ENCODE assay signal across 7 mouse cellular contexts in the genomic region with DNA sequence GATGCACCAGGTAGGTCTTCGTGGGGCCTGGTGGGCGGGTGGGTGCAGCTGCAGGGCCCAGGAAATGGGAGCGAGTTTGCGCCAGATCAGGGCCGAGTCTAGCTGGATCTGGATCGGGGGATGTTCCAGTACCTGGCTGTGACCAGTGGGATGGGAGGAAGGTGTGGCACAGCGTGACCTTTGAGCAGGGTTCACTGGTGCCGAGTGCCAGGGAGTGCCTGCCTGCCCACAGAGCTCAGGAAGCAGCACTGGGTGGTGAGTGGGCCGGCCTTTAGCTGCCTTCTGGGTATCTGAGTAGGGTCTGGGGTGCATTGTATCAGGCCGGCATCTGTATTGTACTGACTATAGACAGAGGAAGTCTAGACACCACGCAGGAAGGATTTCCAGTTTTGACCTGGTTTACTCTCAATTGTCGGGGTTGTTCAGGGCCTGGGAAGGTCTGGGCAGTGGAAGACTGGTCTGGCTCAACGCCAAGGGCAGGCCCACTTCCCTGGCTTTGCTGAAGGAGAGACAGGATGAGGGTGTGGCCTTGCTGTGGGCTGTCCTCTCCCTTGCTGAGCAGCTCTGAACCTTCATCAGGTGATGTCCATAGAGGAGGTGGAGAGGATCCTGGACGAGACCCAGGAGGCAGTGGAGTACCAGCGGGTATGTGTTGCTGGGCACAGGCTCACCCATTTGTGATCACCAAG. TPM values are rescaled to one million over a fixed set of nuclear protein-coding genes. Genes with fewer than 3 reads are reported as not detected.
DNase-seq lines count a peak whose midpoint lies in the region; ATAC-seq and TF ChIP-seq lines count a peak whose summit lies in the region.

No protein-coding gene starts in this region.

- H3K79me2 ChIP-seq in liver, adult 2 months (ENCODE audit: control insufficient read depth, insufficient read depth, low read length): no peaks in the 10 kb centered on the region

- peak; percentile 72 for DNase-seq in adrenal gland, adult 2 months
- DNase-seq in heart, postnatal 0 days (ENCODE audit: low spot score): peak; percentile 67
- peak; percentile 61 for DNase-seq in liver, adult 2 months (ENCODE audit: extremely low read depth, low read depth, low spot score)
- no peak for DNase-seq in cerebellum, postnatal 4 days (ENCODE audit: low spot score in 2 of 2)
- no peak for DNase-seq in layer of hippocampus, postnatal 36 days
- no peak for DNase-seq in cerebellum, postnatal 25 days

- H3K4me3 ChIP-seq in E14TG2a.4 (replicated peaks; ENCODE audit: low read length): peak overlapping the region; percentile 99
- no peak overlapping the region for H3K4me3 ChIP-seq in heart, postnatal 0 days (ENCODE audit: low read depth, low read length)
- H3K4me3 ChIP-seq in liver, adult 2 months (ENCODE audit: insufficient read depth, low read depth, low read length): no peak overlapping the region; the same call in 1 of the 2 replicates

- no peaks in the 10 kb centered on the region for H3K9me3 ChIP-seq in E14TG2a.4 (ENCODE audit: low read length)
- H3K9me3 ChIP-seq in heart, postnatal 0 days (replicated peaks; ENCODE audit: control insufficient read depth, low read length): no peaks in the 10 kb centered on the region

- peak overlapping the region; percentile 22; the same call in 1 of the 2 replicates for H3K4me2 ChIP-seq in heart, postnatal 0 days (ENCODE audit: low read depth, low read length)

- peaks cover 65% of the 10 kb centered on the region for H3K4me1 ChIP-seq in E14TG2a.4 (replicated peaks; ENCODE audit: low read depth, low read length)
- H3K4me1 ChIP-seq in heart, postnatal 0 days (ENCODE audit: control insufficient read depth, insufficient read depth): peaks cover 26% of the 10 kb centered on the region
- peaks cover 19% of the 10 kb centered on the region; the same call in 1 of the 2 replicates for H3K4me1 ChIP-seq in liver, adult 2 months (ENCODE audit: control insufficient read depth, insufficient read depth, low read length)

- WGBS in heart, postnatal 0 days: 65% methylated on average over 15 of the region's 15 CpGs
- WGBS in liver, adult 2 months: 33% methylated on average over 15 of the region's 15 CpGs

- TF ChIP-seq CTCF in E14TG2a.4 (conservative IDR thresholded peaks at IDR 0.05; ENCODE audit: low read length): no peak
- TF ChIP-seq CTCF in heart, postnatal 0 days (IDR thresholded peaks at IDR 0.05; ENCODE audit: low read depth): no peak
- TF ChIP-seq CTCF in liver, adult 2 months (IDR thresholded peaks at IDR 0.05; ENCODE audit: low read depth, low read length): no peak

- peaks cover 52% of the 10 kb centered on the region for H3K36me3 ChIP-seq in E14TG2a.4 (ENCODE audit: insufficient read depth, low read length)
- H3K36me3 ChIP-seq in heart, postnatal 0 days (replicated peaks; ENCODE audit: control insufficient read depth, insufficient read depth, low read length): peaks cover 36% of the 10 kb centered on the region
- no peaks in the 10 kb centered on the region for H3K36me3 ChIP-seq in liver, adult 2 months (ENCODE audit: control insufficient read depth, insufficient read depth, low read length)

- no peaks in the 10 kb centered on the region for H3K27me3 ChIP-seq in E14TG2a.4 (ENCODE audit: insufficient read depth, low read length)
- H3K27me3 ChIP-seq in heart, postnatal 0 days (ENCODE audit: control insufficient read depth, insufficient read depth, low read length): no peaks in the 10 kb centered on the region
- no peaks in the 10 kb centered on the region for H3K27me3 ChIP-seq in liver, adult 2 months (ENCODE audit: control insufficient read depth, insufficient read depth, low read length)

- no peak for TF ChIP-seq POLR2A in liver, adult 2 months (IDR thresholded peaks at IDR 0.05; ENCODE audit: extremely low read depth, insufficient read depth, low read length)

- H3K27ac ChIP-seq in heart, postnatal 0 days (ENCODE audit: low read depth): 0 out of 2 replicates have a peak overlapping the region, but pooled peaks have one; percentile 8
- 0 out of 2 replicates have a peak overlapping the region, but pooled peaks have one; percentile 4 for H3K27ac ChIP-seq in liver, adult 2 months (replicated peaks; ENCODE audit: insufficient read depth, low read depth, low read length)

- peak; percentile 44 for ATAC-seq in heart, postnatal 0 days (ENCODE audit: insufficient read depth, low read depth)

- H3K9ac ChIP-seq in heart, postnatal 0 days (replicated peaks; ENCODE audit: low read depth, low read length): no peak overlapping the region
- no peak overlapping the region for H3K9ac ChIP-seq in liver, adult 2 months (ENCODE audit: low read depth, low read length)

- no peak for TF ChIP-seq EP300 in heart, postnatal 0 days (IDR thresholded peaks at IDR 0.05; ENCODE audit: low read depth)

RNA-seq across cellular contexts. Expression of gene Chmp6, which starts 3.0 kb away (rescaled TPM):
- total RNA-seq in adrenal gland, adult 2 months (2021): 10 to 100 TPM; 26.0 to 34.9 TPM
- polyA plus RNA-seq in adrenal gland, adult 2 months (2012; rRNA removed): 56.8 and 66.5 TPM in 2 replicates
- total RNA-seq in heart, postnatal 0 days (2014; rRNA removed; ENCODE audit: low replicate concordance): 57.7 and 66.6 TPM in 2 replicates
- polyA plus RNA-seq in heart, postnatal 0 days (2015; fragmentation: Nextera tagmentation; extraction: Ambion mirVana): 60.1 and 65.2 TPM in 2 replicates
- 20.6 and 21.6 TPM in 2 replicates for total RNA-seq in liver, adult 2 months (2014; rRNA removed)
- polyA plus RNA-seq in liver, adult 2 months (2012; rRNA removed): 34.2 and 34.9 TPM in 2 replicates
- total RNA-seq in layer of hippocampus, postnatal 36 days (2021): 10 to 100 TPM; 33.3 to 38.4 TPM

RNA-seq across cellular contexts. Expression of gene Baiap2, which starts 26.3 kb away (rescaled TPM):
- total RNA-seq in adrenal gland, adult 2 months (2021): 10 to 100 TPM; 17.0 to 23.2 TPM
- polyA plus RNA-seq in adrenal gland, adult 2 months (2012; rRNA removed): 42.3 and 46.7 TPM in 2 replicates
- total RNA-seq in heart, postnatal 0 days (2014; rRNA removed; ENCODE audit: low replicate concordance): 16.1 and 22.0 TPM in 2 replicates
- polyA plus RNA-seq in heart, postnatal 0 days (2015; fragmentation: Nextera tagmentation; extraction: Ambion mirVana): 7.8 and 8.2 TPM in 2 replicates
- 11.6 and 16.2 TPM in 2 replicates for total RNA-seq in liver, adult 2 months (2014; rRNA removed)
- 45.6 and 59.4 TPM in 2 replicates for polyA plus RNA-seq in liver, adult 2 months (2012; rRNA removed)
- 100 to 1,000 TPM; 246 to 257 TPM for total RNA-seq in layer of hippocampus, postnatal 36 days (2021)

Comparison
In these comparisons a context has a peak if more than half of its experiments do, and no peak if none do; other contexts are left out.
1. DNase-seq: peak in adrenal gland, adult 2 months (single experiment), heart, postnatal 0 days (single experiment) and liver, adult 2 months (single experiment); none in cerebellum, postnatal 4 days (0 of 2), layer of hippocampus, postnatal 36 days (0 of 2) and cerebellum, postnatal 25 days (0 of 2).
2. RNA of gene Baiap2, which starts 26.3 kb away (total RNA-seq): 246 to 257 TPM in layer of hippocampus, postnatal 36 days; 17.0 to 23.2 TPM in adrenal gland, adult 2 months, 16.1 to 22.0 TPM in heart, postnatal 0 days and 11.6 to 16.2 TPM in liver, adult 2 months; every median in the first group is over 10 times any median in the second.